Mouse (Mus musculus): Measurements from ENCODE around the gene Gm20422. TPM values are rescaled to one million over a fixed set of nuclear protein-coding genes. Genes with fewer than 3 reads are reported as not detected.

The Gm20422 gene
- polyA plus RNA-seq, 1 experiment from 2014 or later: 0.86 TPM

GRCm38 (mm10) chr8:69808094-69808863 is 33.6 kb upstream of the Gm20422 start, which contains the start of gene Gmip:
Gene Gmip, plus strand, starts transcription at chr8:69808679.
- Histone ChIP-seq H3K9ac (replicated peaks; ENCODE audit: low read depth, low read length) (peak within 1 kb of the TSS; percentile 70), H3K4me1 (ENCODE audit: control insufficient read depth, insufficient read depth, low read length) (peaks cover 4% of the 10 kb centered on the region; the same call in 1 of the 2 replicates), H3K4me2 (ENCODE audit: low read depth, low read length) (peak within 1 kb of the TSS; percentile 74), H3K27me3 (ENCODE audit: control insufficient read depth, insufficient read depth, low read length) (no peaks in the 10 kb centered on the region), H3K9me3 (ENCODE audit: control insufficient read depth, low read length) (no peaks in the 10 kb centered on the region), H3K27ac (ENCODE audit: low read depth, low read length) (peak within 1 kb of the TSS; percentile 74), H3K36me3 (ENCODE audit: control insufficient read depth, insufficient read depth, low read length) (peaks cover 38% of the 10 kb centered on the region), H3K4me3 (ENCODE audit: low read depth, low read length) (peak within 1 kb of the TSS; percentile 61)
- peak; percentile 77 for ATAC-seq (ENCODE audit: low read depth)
- 4% methylated on average over 27 of the region's 28 CpGs for WGBS

DNA sequence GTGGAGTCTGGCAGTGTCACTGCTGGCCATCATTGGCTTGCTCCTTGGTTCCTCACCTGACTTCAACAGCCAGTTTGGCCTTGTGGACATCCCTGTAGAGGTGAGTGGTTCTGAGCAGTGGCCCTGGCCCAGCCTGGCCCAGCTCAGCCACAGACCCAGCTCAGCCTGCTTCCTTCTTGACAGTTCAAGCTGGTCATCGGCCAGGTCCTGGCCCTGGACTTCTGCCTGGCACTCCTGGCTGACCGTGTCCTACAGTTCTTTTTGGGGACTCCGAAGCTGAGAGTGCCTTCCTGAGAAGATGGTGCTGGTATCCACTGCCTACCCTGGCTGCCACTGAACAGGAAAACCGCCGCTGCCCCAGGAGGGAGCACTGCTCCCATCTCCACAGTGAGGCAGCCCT is 32.5 kb upstream of the Gm20422 start:
- H3K9me3 ChIP-seq (ENCODE audit: control insufficient read depth, low read length): no peaks in the 10 kb centered on the region
- H3K4me2 ChIP-seq (ENCODE audit: low read depth, low read length): no peak overlapping the region
- H3K4me1 ChIP-seq (ENCODE audit: control insufficient read depth, insufficient read depth, low read length): peaks cover 4% of the 10 kb centered on the region; the same call in 1 of the 2 replicates
- ATAC-seq (ENCODE audit: low read depth): no peak
- H3K27ac ChIP-seq (ENCODE audit: low read depth, low read length): no peak overlapping the region
- no peak overlapping the region for H3K4me3 ChIP-seq (ENCODE audit: low read depth, low read length)
- no peaks in the 10 kb centered on the region for H3K27me3 ChIP-seq (ENCODE audit: control insufficient read depth, insufficient read depth, low read length)
- peaks cover 43% of the 10 kb centered on the region for H3K36me3 ChIP-seq (ENCODE audit: control insufficient read depth, insufficient read depth, low read length)
- WGBS: 88% methylated on average over 5 of the region's 5 CpGs
- H3K9ac ChIP-seq (replicated peaks; ENCODE audit: low read depth, low read length): no peak overlapping the region

GRCm38 (mm10) chr8:69805491-69805890 is 30.8 kb upstream of the Gm20422 start:
- H3K4me2 ChIP-seq (ENCODE audit: low read depth, low read length): no peak overlapping the region
- H3K27me3 ChIP-seq (ENCODE audit: control insufficient read depth, insufficient read depth, low read length): no peaks in the 10 kb centered on the region
- H3K4me3 ChIP-seq (ENCODE audit: low read depth, low read length): no peak overlapping the region
- 96% methylated on average over 9 of the region's 9 CpGs for WGBS
- peaks cover 4% of the 10 kb centered on the region; the same call in 1 of the 2 replicates for H3K4me1 ChIP-seq (ENCODE audit: control insufficient read depth, insufficient read depth, low read length)
- H3K9me3 ChIP-seq (ENCODE audit: control insufficient read depth, low read length): no peaks in the 10 kb centered on the region
- no peak overlapping the region for H3K9ac ChIP-seq (replicated peaks; ENCODE audit: low read depth, low read length)
- peaks cover 59% of the 10 kb centered on the region for H3K36me3 ChIP-seq (ENCODE audit: control insufficient read depth, insufficient read depth, low read length)
- no peak for ATAC-seq (ENCODE audit: low read depth)
- H3K27ac ChIP-seq (ENCODE audit: low read depth, low read length): no peak overlapping the region

DNA sequence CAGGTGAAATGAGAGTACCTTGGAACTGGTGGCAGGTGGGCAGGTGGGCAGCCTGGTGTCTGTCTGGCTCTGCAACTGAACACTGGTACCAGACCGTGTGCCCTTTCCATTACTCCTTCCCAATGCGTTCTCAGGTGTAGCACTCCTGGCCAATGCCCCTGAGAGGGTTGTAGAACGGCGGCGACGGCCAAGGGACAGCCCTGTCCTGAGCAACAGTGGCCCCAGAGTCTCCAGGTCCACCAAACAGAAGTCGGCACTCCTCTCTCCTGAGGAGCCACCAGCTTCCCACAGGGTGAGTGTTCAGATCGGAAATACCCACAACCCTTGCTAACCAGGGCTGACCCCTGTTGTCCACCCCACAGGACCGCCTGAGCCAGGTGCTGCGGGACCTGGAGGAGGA is 30.4 kb upstream of the Gm20422 start:
- Histone ChIP-seq H3K4me1 (ENCODE audit: control insufficient read depth, insufficient read depth, low read length) (peaks cover 4% of the 10 kb centered on the region; the same call in 1 of the 2 replicates), H3K36me3 (ENCODE audit: control insufficient read depth, insufficient read depth, low read length) (peaks cover 63% of the 10 kb centered on the region), H3K9me3 (ENCODE audit: control insufficient read depth, low read length) (no peaks in the 10 kb centered on the region), H3K9ac (replicated peaks; ENCODE audit: low read depth, low read length) (no peak overlapping the region), H3K4me2 (ENCODE audit: low read depth, low read length) (no peak overlapping the region), H3K27ac (ENCODE audit: low read depth, low read length) (no peak overlapping the region), H3K27me3 (ENCODE audit: control insufficient read depth, insufficient read depth, low read length) (no peaks in the 10 kb centered on the region), H3K4me3 (ENCODE audit: low read depth, low read length) (no peak overlapping the region)
- 97% methylated on average over 10 of the region's 10 CpGs for whole genome bisulfite sequencing
- no peak for ATAC-seq (ENCODE audit: low read depth)

GRCm38 (mm10) chr8:69804537-69804936 is 29.9 kb upstream of the Gm20422 start:
- WGBS: 96% methylated on average over 6 of the region's 6 CpGs
- peaks cover 69% of the 10 kb centered on the region for H3K36me3 ChIP-seq (ENCODE audit: control insufficient read depth, insufficient read depth, low read length)
- H3K4me2 ChIP-seq (ENCODE audit: low read depth, low read length): no peak overlapping the region
- H3K9me3 ChIP-seq (ENCODE audit: control insufficient read depth, low read length): no peaks in the 10 kb centered on the region
- no peak overlapping the region for H3K27ac ChIP-seq (ENCODE audit: low read depth, low read length)
- H3K4me3 ChIP-seq (ENCODE audit: low read depth, low read length): no peak overlapping the region
- H3K4me1 ChIP-seq (ENCODE audit: control insufficient read depth, insufficient read depth, low read length): no peaks in the 10 kb centered on the region; the same call in 1 of the 2 replicates
- H3K9ac ChIP-seq (replicated peaks; ENCODE audit: low read depth, low read length): no peak overlapping the region
- H3K27me3 ChIP-seq (ENCODE audit: control insufficient read depth, insufficient read depth, low read length): no peaks in the 10 kb centered on the region
- ATAC-seq (ENCODE audit: low read depth): no peak

GRCm38 (mm10) chr8:69803366-69803765 is 28.7 kb upstream of the Gm20422 start:
- ATAC-seq (ENCODE audit: low read depth): no peak
- WGBS: 96% methylated on average over 7 of the region's 7 CpGs
- no peaks in the 10 kb centered on the region for H3K9me3 ChIP-seq (ENCODE audit: control insufficient read depth, low read length)
- no peak overlapping the region for H3K4me3 ChIP-seq (ENCODE audit: low read depth, low read length)
- H3K4me1 ChIP-seq (ENCODE audit: control insufficient read depth, insufficient read depth, low read length): no peaks in the 10 kb centered on the region
- no peak overlapping the region for H3K4me2 ChIP-seq (ENCODE audit: low read depth, low read length)
- H3K27me3 ChIP-seq (ENCODE audit: control insufficient read depth, insufficient read depth, low read length): no peaks in the 10 kb centered on the region
- no peak overlapping the region for H3K27ac ChIP-seq (ENCODE audit: low read depth, low read length)
- H3K36me3 ChIP-seq (ENCODE audit: control insufficient read depth, insufficient read depth, low read length): peaks cover 80% of the 10 kb centered on the region
- no peak overlapping the region for H3K9ac ChIP-seq (replicated peaks; ENCODE audit: low read depth, low read length)

DNA sequence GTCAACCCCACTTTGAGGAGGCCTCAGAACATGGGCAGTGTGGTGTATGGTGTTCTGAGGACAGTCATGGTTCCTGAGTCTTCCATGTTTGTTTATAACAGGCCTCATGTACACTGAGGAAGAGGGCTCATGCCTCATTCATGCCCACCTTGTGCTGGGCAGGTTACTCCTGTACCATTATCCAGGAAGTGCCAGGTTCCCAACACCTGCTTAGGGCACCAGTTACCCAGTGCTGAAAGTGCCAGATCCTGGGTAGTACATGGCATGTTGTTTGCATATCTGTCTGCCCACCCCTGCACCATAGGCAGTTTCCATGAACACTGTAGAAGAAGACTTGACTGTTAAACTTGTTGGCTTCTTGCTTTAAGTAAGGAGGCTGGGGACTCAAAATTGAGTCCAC is 27.5 kb upstream of the Gm20422 start:
- peaks cover 86% of the 10 kb centered on the region for H3K36me3 ChIP-seq (ENCODE audit: control insufficient read depth, insufficient read depth, low read length)
- H3K4me1 ChIP-seq (ENCODE audit: control insufficient read depth, insufficient read depth, low read length): no peaks in the 10 kb centered on the region
- no peak overlapping the region for H3K4me3 ChIP-seq (ENCODE audit: low read depth, low read length)
- H3K27ac ChIP-seq (ENCODE audit: low read depth, low read length): no peak overlapping the region
- H3K27me3 ChIP-seq (ENCODE audit: control insufficient read depth, insufficient read depth, low read length): no peaks in the 10 kb centered on the region
- no peaks in the 10 kb centered on the region for H3K9me3 ChIP-seq (ENCODE audit: control insufficient read depth, low read length)
- H3K4me2 ChIP-seq (ENCODE audit: low read depth, low read length): no peak overlapping the region
- H3K9ac ChIP-seq (replicated peaks; ENCODE audit: low read depth, low read length): no peak overlapping the region
- ATAC-seq (ENCODE audit: low read depth): no peak

GRCm38 (mm10) chr8:69801796-69802195 is 27.1 kb upstream of the Gm20422 start:
- no peak overlapping the region for H3K27ac ChIP-seq (ENCODE audit: low read depth, low read length)
- peaks cover 86% of the 10 kb centered on the region for H3K36me3 ChIP-seq (ENCODE audit: control insufficient read depth, insufficient read depth, low read length)
- no peak for ATAC-seq (ENCODE audit: low read depth)
- H3K4me2 ChIP-seq (ENCODE audit: low read depth, low read length): no peak overlapping the region
- no peak overlapping the region for H3K9ac ChIP-seq (replicated peaks; ENCODE audit: low read depth, low read length)
- H3K27me3 ChIP-seq (ENCODE audit: control insufficient read depth, insufficient read depth, low read length): no peaks in the 10 kb centered on the region
- no peaks in the 10 kb centered on the region for H3K9me3 ChIP-seq (ENCODE audit: control insufficient read depth, low read length)
- H3K4me1 ChIP-seq (ENCODE audit: control insufficient read depth, insufficient read depth, low read length): no peaks in the 10 kb centered on the region
- no peak overlapping the region for H3K4me3 ChIP-seq (ENCODE audit: low read depth, low read length)
- 97% methylated on average over 4 of the region's 4 CpGs for WGBS

- 89% methylated on average over 5 of the region's 5 CpGs for WGBS
- Histone ChIP-seq H3K27me3 (ENCODE audit: control insufficient read depth, insufficient read depth, low read length) (no peaks in the 10 kb centered on the region), H3K9me3 (ENCODE audit: control insufficient read depth, low read length) (no peaks in the 10 kb centered on the region), H3K4me1 (ENCODE audit: control insufficient read depth, insufficient read depth, low read length) (no peaks in the 10 kb centered on the region), H3K4me3 (ENCODE audit: low read depth, low read length) (no peak overlapping the region), H3K4me2 (ENCODE audit: low read depth, low read length) (no peak overlapping the region), H3K27ac (ENCODE audit: low read depth, low read length) (no peak overlapping the region), H3K36me3 (ENCODE audit: control insufficient read depth, insufficient read depth, low read length) (peaks cover 84% of the 10 kb centered on the region), H3K9ac (replicated peaks; ENCODE audit: low read depth, low read length) (0 out of 2 replicates have a peak overlapping the region, but pooled peaks have one; percentile 21)
- no peak for ATAC-seq (ENCODE audit: low read depth)
Measured at GRCm38 (mm10) chr8:69799946-69800345, 25.3 kb upstream of the Gm20422 start.

Data from neural tube, embryonic 14.5 days (tissue).